Mouse (Mus musculus) lung, adult 2 months (tissue): ENCODE measurements around the gene Hmgxb4.

Source experiments
- CTCF ChIP-seq: fragments of 200-500 bp; IDR thresholded peaks from 2 replicates; pipeline ENCODE4 v1.5.1; 2011; ENCODE audit warnings: mild to moderate bottlenecking, low read length, control low read depth; ENCODE audit not compliant: insufficient read depth
- POLR2A ChIP-seq: fragments of 200-500 bp; IDR thresholded peaks from 2 replicates; pipeline ENCODE4 v1.6.1; 2011; ENCODE audit warnings: low read depth, mild to moderate bottlenecking, control low read depth, low read length, borderline replicate concordance; ENCODE audit errors: extremely low read depth

DNA sequence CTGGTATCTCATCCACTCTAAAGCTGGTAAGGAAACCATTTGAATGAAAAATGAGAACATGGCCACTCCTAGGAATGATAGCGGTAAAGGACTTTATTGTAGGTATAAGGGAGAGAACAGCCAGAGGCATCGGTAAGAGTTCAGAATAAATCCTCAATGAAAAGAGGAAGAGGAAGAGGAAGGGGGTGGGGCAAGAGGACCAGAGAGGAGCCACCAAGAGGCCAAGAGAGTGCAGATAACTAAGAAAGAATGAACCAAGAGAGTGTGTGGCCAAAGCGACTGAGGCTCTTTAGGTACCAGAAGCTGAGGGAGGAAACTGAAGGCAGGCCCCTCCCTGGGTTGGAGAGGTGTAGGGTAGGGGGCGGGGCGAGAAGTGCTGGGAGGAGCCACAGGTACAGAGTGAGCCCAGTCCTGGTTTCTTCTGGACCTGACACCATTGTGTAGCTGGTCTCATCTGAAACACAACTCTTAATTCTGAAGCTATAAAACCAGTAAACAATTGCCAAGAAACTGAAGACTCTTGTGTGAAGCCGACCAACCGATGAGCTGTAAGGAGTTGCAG lies 20.8 kb upstream of the Hmgxb4 start:
- TF ChIP-seq CTCF (no peak), POLR2A (no peak)
